Mouse (Mus musculus): ENCODE measurements at regions not wholly inside any gene's neighbourhood (a gene's known extent, or its start where the extent isn't known, plus 50 kb on each side); places are given as distances from the start of the nearest gene placed in this dataset.

GRCm38 (mm10) chr2:169028531-169029114 lies 73.2 kb upstream of the Zfp64 start:
- Histone ChIP-seq H3K36me3 (no peaks in the 10 kb centered on the region), H3K4me3 (no peak overlapping the region), H3K9me3 (0 out of 2 replicates have a peak, but pooled peaks cover 2% of the 10 kb centered on the region), H3K27me3 (ENCODE audit: insufficient read depth, poor library complexity, severe bottlenecking) (no peaks in the 10 kb centered on the region), H3K4me1 (replicated peaks) (peaks cover 6% of the 10 kb centered on the region; the same call in 1 of the 2 replicates), H3K27ac (no peak overlapping the region)
- WGBS, result 72% methylated on average over 9 of the region's 9 CpGs
- no peak for DNase-seq (ENCODE audit: low spot score)

DNA sequence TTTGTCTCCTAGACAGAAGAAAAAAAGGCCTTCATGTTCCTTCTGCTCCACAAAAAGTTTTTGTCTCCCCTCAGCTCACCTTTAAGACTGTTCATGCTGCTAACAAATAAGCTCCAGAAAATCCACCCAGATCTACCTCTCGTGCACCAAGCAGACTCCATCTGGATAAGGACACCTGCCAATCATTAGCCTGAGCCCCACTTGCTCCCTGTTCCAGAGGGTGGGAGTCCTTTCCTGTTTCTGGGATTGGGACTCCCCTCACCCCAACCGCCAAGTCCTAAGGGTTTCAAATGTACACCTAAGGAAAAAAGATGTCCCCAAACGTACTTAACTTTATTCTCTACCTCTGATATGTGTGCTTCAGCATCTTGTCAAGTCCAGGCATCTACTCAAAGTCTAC lies 63.6 kb upstream of the Zfp64 start:
- Histone ChIP-seq H3K9me3 (0 out of 2 replicates have a peak, but pooled peaks cover 6% of the 10 kb centered on the region), H3K4me1 (replicated peaks) (no peaks in the 10 kb centered on the region), H3K36me3 (no peaks in the 10 kb centered on the region), H3K27me3 (ENCODE audit: insufficient read depth, poor library complexity, severe bottlenecking) (no peaks in the 10 kb centered on the region), H3K27ac (no peak overlapping the region), H3K4me3 (no peak overlapping the region)
- no peak for DNase-seq (ENCODE audit: low spot score)
- 81% methylated on average over 3 of the region's 3 CpGs for WGBS

DNA sequence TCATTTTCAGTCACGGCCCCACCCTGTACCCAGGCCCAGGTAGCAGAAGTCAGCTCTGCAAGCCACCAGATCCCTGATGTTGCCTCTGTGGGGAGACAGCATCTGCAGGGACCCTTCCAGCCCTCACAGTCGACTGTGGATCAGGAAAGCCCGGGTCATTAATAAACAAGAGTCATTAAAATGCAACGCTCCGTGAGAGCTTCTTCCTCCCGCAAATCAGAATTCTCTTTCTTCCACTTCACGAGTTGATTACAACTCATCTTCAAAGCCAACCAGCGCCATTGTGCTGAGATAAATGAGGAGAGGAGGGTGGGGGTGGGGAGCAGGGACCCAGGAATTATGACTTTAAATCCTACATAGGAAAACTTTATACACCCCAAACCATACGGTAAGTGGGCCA lies 54.9 kb upstream of the Zfp64 start:
- DNase-seq (ENCODE audit: low spot score), result no peak
- peaks cover 12% of the 10 kb centered on the region for H3K4me1 ChIP-seq (replicated peaks)
- H3K27ac ChIP-seq, result peak overlapping the region; percentile 50; the same call in 1 of the 2 replicates
- H3K36me3 ChIP-seq, result no peaks in the 10 kb centered on the region
- H3K9me3 ChIP-seq, result 0 out of 2 replicates have a peak, but pooled peaks cover under 1% of the 10 kb centered on the region
- H3K27me3 ChIP-seq (ENCODE audit: insufficient read depth, poor library complexity, severe bottlenecking), result no peaks in the 10 kb centered on the region
- no peak overlapping the region for H3K4me3 ChIP-seq
- WGBS, result 57% methylated on average over 9 of the region's 9 CpGs

- Histone ChIP-seq H3K27me3 (ENCODE audit: insufficient read depth, poor library complexity, severe bottlenecking) (no peaks in the 10 kb centered on the region), H3K4me3 (no peak overlapping the region), H3K9me3 (no peaks in the 10 kb centered on the region), H3K36me3 (no peaks in the 10 kb centered on the region), H3K27ac (0 out of 2 replicates have a peak overlapping the region, but pooled peaks have one; percentile 8), H3K4me1 (replicated peaks) (peaks cover 12% of the 10 kb centered on the region)
- DNase-seq (ENCODE audit: low spot score), result no peak
- whole genome bisulfite sequencing, result 84% methylated on average over 20 of the region's 20 CpGs
These were observed 53.4 kb upstream of the Zfp64 start for GRCm38 (mm10) chr2:169008756-169009155.

DNA sequence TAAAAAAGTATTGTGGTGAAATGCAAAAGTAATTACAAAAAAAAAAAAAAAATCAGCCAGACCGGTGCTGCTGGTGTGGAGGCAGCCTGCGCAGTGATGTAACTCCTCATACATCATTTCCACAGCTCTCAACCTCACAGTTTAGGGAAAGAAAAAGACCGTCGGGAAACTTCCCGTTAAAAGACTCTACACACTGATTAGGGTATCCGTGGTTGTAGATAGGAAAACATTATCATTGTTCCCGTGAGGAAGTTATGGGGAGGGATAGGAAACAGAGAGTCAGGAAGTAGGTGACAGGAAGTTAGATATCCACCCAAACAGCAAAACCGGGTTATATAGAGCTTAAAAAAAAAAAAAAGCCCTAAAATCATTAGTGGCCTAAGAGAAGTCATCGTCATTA lies 52.9 kb upstream of the Zfp64 start:
- 79% methylated on average over 9 of the region's 9 CpGs for WGBS
- peaks cover 12% of the 10 kb centered on the region for H3K4me1 ChIP-seq (replicated peaks)
- H3K27me3 ChIP-seq (ENCODE audit: insufficient read depth, poor library complexity, severe bottlenecking), result no peaks in the 10 kb centered on the region
- DNase-seq (ENCODE audit: low spot score), result no peak
- H3K36me3 ChIP-seq, result no peaks in the 10 kb centered on the region
- no peaks in the 10 kb centered on the region for H3K9me3 ChIP-seq
- no peak overlapping the region for H3K27ac ChIP-seq
- no peak overlapping the region for H3K4me3 ChIP-seq

DNA sequence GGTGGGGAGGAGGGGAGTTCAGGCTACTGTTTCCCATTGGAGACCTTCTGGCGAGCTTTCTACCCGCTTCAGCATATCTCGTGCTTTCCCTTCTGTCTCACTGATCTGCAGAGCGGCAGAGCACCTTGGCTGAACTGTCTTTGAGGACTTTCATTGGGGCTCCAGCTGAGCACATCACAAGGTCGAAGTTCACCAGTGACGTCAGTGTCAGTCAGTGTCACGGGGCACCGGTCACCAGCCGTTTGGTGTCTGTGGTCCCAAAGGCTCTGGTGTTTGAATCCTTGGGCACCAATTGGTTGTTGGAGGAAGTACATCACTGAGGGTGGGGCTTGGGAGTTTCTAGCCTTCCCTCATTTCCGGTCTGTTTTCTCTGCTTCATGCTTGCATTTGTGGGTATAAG lies 51.2 kb upstream of the Zfp64 start:
- DNase-seq (ENCODE audit: low spot score), result no peak
- no peak overlapping the region for H3K4me3 ChIP-seq
- H3K4me1 ChIP-seq (replicated peaks), result peaks cover 12% of the 10 kb centered on the region
- H3K27ac ChIP-seq, result no peak overlapping the region
- 80% methylated on average over 10 of the region's 10 CpGs for WGBS
- no peaks in the 10 kb centered on the region for H3K9me3 ChIP-seq
- H3K27me3 ChIP-seq (ENCODE audit: insufficient read depth, poor library complexity, severe bottlenecking), result no peaks in the 10 kb centered on the region
- H3K36me3 ChIP-seq, result no peaks in the 10 kb centered on the region

GRCm38 (mm10) chr2:169005810-169006209 lies 50.4 kb upstream of the Zfp64 start:
- Histone ChIP-seq H3K4me1 (replicated peaks) (peaks cover 12% of the 10 kb centered on the region), H3K27me3 (ENCODE audit: insufficient read depth, poor library complexity, severe bottlenecking) (no peaks in the 10 kb centered on the region), H3K4me3 (no peak overlapping the region), H3K36me3 (no peaks in the 10 kb centered on the region), H3K27ac (no peak overlapping the region), H3K9me3 (no peaks in the 10 kb centered on the region)
- DNase-seq (ENCODE audit: low spot score), result no peak
- WGBS, result 90% methylated on average over 7 of the region's 7 CpGs

Data from hindbrain, embryonic 10.5 days (tissue).